Mouse (Mus musculus) forebrain, embryonic 16.5 days (tissue): ENCODE results near the gene Fut7. TPM values are rescaled to one million over a fixed set of nuclear protein-coding genes. Genes with fewer than 3 reads are reported as not detected.

Source experiments
- ATAC-seq: fragments of 200-750 bp; cut with Nextera tagmentation; 2 replicates; pipeline ENCODE4 v1.8.0; 2017; ENCODE audit warnings: mild to moderate bottlenecking, moderate library complexity
- H3K27ac ChIP-seq: fragments of 300-500 bp; sonication (generic); 2 replicates; pipeline ENCODE4 v1.5.1; 2014; ENCODE audit warnings: low read length, control low read depth
- H3K27me3 ChIP-seq: fragments of 300-500 bp; sonication (generic); replicated peaks from 2 replicates; pipeline ENCODE4 v1.6.1; 2014; ENCODE audit warnings: low read length; ENCODE audit not compliant: control insufficient read depth, insufficient read depth
- H3K36me3 ChIP-seq: fragments of 300-500 bp; sonication (generic); 2 replicates; pipeline ENCODE4 v1.6.1; 2014; ENCODE audit not compliant: control insufficient read depth, insufficient read depth
- H3K4me1 ChIP-seq: fragments of 300-500 bp; sonication (generic); replicated peaks from 2 replicates; pipeline ENCODE4 v1.6.1; 2014; ENCODE audit warnings: low read length; ENCODE audit not compliant: control insufficient read depth, insufficient read depth
- H3K4me2 ChIP-seq: fragments of 300-500 bp; sonication (generic); 2 replicates; pipeline ENCODE4 v1.6.1; 2014; ENCODE audit warnings: mild to moderate bottlenecking, low read length, control low read depth
- H3K4me3 ChIP-seq: fragments of 300-500 bp; sonication (generic); replicated peaks from 2 replicates; pipeline ENCODE4 v1.5.1; 2014; ENCODE audit warnings: mild to moderate bottlenecking, low read length, control low read depth
- H3K9ac ChIP-seq: fragments of 300-500 bp; sonication (generic); replicated peaks from 2 replicates; pipeline ENCODE4 v1.6.1; 2014; ENCODE audit warnings: low read depth, low read length, control low read depth
- H3K9me3 ChIP-seq: fragments of 300-500 bp; sonication (generic); 2 replicates; pipeline ENCODE4 v1.6.1; 2016; ENCODE audit warnings: low read length; ENCODE audit not compliant: control insufficient read depth
- WGBS: fragments of 180-500 bp; shearing (Covaris S2); extraction: QIAGEN DNeasy Blood & Tissue Kit; methylation state at CpG from one replicate; pipeline ENCODE4 v1.1.7; 2014; 5-methylcytosine and 5-hydroxymethylcytosine counted together
- polyA plus RNA-seq: library from polyadenylated mRNA; unstranded; fragments of >200 nt; fragmentation: Nextera tagmentation; extraction: Ambion mirVana; gene quantifications from 2 replicates; pipeline ENCODE4 v1.2.1, GENCODE M21; 2015

Gene Fut7
- 0.31 TPM in 1 of 2 replicates, not detected in the other for polyA plus RNA-seq

DNA sequence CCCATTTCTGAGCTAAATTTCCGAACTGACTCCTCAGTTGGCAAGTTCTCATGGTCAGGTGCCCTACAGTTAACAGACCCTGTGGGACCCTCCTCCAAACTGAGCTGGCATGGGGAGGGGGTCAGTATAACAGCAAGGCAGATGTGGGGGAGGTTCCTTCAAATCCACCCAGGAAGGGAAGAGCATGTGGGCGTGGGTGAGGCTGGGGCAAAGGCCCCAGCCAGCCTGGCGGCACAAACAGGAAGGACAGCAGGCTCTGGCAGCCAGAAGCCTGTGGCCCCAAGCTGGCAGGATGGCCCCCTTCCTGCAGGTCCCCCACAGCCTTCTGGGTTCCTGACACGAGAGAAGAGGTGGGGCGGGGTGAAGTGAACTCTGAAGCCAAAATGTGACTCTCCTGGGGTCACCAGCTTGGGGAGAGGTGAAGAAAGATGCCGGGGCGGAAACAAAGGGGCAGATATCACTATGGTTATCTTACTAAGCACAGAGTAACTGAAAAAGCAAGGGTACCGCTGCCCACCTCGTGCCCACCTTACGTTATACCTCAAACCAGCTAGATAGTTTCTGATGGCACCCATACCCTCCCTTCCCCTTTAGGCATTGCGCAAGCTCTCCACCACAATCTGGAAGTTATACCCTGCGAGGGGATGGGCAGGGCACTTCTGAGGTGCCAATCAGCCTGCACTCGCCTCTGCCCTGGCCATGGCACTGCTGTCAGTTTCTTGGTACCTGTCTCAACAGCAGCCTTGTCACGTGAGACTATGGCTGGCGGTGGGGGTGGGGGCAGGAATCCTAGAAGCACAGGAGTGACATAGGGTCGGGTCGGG, at the start of gene Fut7:
Gene Fut7 (plus strand): TSS at position 681 of the 824 bp plus-strand sequence.
- Histone ChIP-seq H3K4me3 (no peak within 1 kb of the TSS), H3K9me3 (no peaks in the 10 kb centered on the region), H3K9ac (no peak within 1 kb of the TSS), H3K27me3 (no peaks in the 10 kb centered on the region; the same call in 1 of the 2 replicates), H3K36me3 (no peaks in the 10 kb centered on the region), H3K27ac (no peak within 1 kb of the TSS), H3K4me2 (no peak within 1 kb of the TSS), H3K4me1 (no peaks in the 10 kb centered on the region; the same call in 1 of the 2 replicates)
- 72% methylated on average over 17 of the region's 17 CpGs for WGBS
- no peak for ATAC-seq

DNA sequence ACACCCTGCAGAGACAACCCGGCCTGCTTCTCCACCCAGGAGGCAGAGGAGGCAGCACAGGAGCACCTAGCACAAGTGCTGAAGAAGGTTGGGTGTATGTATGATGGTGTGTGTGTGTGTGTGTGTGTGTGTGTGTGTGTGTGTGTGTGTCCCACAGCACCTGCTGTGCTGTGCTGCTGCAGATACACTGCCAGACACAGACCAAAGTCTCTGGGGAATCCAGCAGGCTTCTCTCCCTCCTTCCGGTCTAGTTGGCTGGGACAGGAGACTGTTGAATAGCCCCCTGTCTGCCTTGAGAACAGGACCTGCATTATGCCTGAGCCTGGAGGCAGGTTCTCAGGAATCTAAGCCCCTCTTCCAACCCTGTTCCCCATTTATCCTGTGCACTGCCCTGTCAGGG, 49.6 kb upstream of the Fut7 start:
- Histone ChIP-seq H3K4me1 (peaks cover 23% of the 10 kb centered on the region), H3K36me3 (no peaks in the 10 kb centered on the region), H3K9ac (peak overlapping the region; percentile 64; the same call in 1 of the 2 replicates), H3K9me3 (no peaks in the 10 kb centered on the region), H3K4me3 (peak overlapping the region; percentile 71), H3K27ac (no peak overlapping the region), H3K27me3 (no peaks in the 10 kb centered on the region), H3K4me2 (peak overlapping the region; percentile 76)
- 4% methylated on average over 2 of the region's 2 CpGs for WGBS
- no peak for ATAC-seq

DNA sequence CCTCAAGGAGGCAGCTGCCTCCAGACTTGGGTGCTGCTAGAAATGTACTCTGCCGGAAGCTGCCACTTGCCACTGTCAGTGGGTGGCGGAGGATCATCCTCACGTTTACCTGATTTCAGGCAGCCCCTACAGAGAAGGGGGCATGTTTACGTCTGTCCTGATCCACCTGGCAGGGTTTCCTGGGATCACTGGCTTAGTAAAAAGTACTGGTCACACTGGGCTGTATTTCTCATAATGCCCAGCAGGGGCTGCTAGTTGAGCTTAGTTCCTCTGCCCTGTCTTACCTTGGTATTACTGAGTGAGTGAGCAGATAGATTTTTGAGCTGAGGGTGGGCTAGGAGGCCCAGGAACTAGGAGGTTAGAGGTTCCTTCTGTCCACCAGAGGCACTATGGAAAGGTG, 46.5 kb upstream of the Fut7 start:
- no peak overlapping the region for H3K4me3 ChIP-seq
- H3K9me3 ChIP-seq, result no peaks in the 10 kb centered on the region
- H3K36me3 ChIP-seq, result no peaks in the 10 kb centered on the region
- H3K4me1 ChIP-seq, result peaks cover 22% of the 10 kb centered on the region
- ATAC-seq, result no peak
- no peak overlapping the region for H3K27ac ChIP-seq
- H3K9ac ChIP-seq, result no peak overlapping the region
- no peaks in the 10 kb centered on the region for H3K27me3 ChIP-seq
- H3K4me2 ChIP-seq, result no peak overlapping the region
- WGBS, result 65% methylated on average over 4 of the region's 4 CpGs

DNA sequence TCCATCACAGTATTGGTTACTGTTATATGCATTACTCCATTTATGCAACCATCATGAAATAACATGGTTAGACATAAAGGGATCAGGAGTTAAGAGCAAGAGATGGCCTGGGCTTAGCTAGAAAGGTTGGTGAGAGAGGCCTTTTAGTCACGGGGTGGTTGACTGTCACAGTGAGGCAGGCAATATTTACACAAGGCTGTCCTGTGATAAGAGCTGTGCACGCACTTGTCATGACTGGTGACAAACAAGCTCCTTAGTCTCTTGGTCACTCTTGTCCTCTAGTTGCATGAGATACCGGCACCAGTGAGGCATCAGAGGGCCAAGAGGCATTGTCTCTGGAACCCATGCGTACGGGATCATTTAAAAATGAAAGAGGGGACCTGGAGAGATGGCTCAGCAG, 38.6 kb upstream of the Fut7 start:
- Histone ChIP-seq H3K27me3 (no peaks in the 10 kb centered on the region), H3K4me3 (no peak overlapping the region), H3K9me3 (no peaks in the 10 kb centered on the region), H3K4me1 (no peaks in the 10 kb centered on the region), H3K4me2 (no peak overlapping the region), H3K27ac (no peak overlapping the region), H3K9ac (no peak overlapping the region), H3K36me3 (no peaks in the 10 kb centered on the region)
- ATAC-seq, result no peak
- WGBS, result 86% methylated on average over 5 of the region's 5 CpGs

DNA sequence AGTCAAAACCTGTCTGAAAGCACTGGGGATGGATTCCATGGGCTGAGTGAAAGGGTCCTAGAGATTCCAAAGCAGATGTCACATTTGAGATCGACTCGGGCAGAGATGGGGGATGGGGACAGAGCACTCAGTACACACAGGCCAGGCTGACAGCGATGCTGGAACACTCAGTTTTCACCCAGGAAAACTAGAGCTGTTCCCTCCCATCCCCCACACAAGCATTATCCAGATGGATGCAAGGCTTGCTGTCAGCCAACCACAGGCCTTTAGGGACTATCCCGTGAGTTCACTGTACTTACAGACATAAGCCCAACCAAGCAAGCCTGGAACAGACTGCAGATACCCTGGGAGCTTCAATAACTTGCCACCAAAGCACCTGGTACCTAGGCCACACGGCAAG, 31.8 kb upstream of the Fut7 start:
- H3K9me3 ChIP-seq, result no peaks in the 10 kb centered on the region
- H3K4me1 ChIP-seq, result peaks cover 12% of the 10 kb centered on the region
- no peak overlapping the region for H3K4me2 ChIP-seq
- no peak overlapping the region for H3K4me3 ChIP-seq
- ATAC-seq, result no peak
- no peak overlapping the region for H3K27ac ChIP-seq
- no peak overlapping the region for H3K9ac ChIP-seq
- H3K27me3 ChIP-seq, result peaks cover 14% of the 10 kb centered on the region
- WGBS, result 76% methylated on average over 5 of the region's 5 CpGs
- H3K36me3 ChIP-seq, result no peaks in the 10 kb centered on the region

DNA sequence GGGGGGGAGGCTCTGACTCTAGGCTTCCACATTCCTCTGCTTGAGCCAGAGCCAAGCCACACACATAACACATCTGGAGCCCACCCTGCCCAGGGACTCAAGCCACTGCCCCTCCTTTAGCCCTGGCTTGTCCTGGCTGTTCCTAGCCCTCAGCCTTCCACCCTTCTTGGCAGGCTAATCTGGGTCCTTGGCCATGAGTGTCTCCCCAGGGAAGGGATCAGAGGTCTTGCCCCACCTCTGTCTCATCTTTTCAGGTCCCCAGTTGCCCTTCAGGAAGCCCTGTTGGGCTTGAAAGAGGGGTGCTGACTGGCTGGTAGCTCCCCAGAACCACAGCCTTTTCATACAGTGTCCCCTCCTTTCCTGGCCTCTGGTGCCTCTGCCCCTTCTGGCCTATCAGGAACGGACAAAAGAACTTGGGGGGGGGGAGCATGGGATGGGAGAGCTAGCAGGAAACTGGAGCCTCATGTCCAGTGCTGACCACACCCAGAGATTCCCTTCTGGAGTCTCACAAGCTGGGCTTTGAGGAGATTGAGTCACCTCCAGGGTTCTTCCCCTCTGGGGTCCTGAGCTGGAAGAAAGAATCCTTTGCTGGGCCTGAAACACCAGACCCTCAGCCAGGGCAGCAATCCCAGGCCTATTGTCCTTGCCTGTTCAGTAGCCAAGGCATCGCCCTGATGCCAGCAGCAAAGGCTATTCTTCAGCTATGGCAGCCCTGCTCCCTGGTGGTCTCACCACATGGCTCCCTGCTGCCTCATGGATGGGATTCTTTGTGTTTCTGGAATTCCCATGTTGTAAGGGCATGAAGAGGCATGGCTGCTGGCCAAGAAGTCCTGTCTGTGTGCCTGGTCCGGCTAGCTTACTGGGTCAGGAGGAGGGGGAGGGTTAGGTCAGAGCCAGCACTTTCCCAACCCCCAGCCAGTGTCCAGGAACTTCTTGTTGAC, 28.5 kb upstream of the Fut7 start:
- Histone ChIP-seq H3K9me3 (no peaks in the 10 kb centered on the region), H3K4me1 (peaks cover 17% of the 10 kb centered on the region), H3K4me2 (no peak overlapping the region), H3K9ac (no peak overlapping the region), H3K36me3 (no peaks in the 10 kb centered on the region), H3K27me3 (peaks cover 40% of the 10 kb centered on the region), H3K27ac (peak overlapping the region; percentile 12; the same call in 1 of the 2 replicates), H3K4me3 (no peak overlapping the region)
- 12% methylated on average over 3 of the region's 3 CpGs for WGBS
- peak; percentile 88 for ATAC-seq

DNA sequence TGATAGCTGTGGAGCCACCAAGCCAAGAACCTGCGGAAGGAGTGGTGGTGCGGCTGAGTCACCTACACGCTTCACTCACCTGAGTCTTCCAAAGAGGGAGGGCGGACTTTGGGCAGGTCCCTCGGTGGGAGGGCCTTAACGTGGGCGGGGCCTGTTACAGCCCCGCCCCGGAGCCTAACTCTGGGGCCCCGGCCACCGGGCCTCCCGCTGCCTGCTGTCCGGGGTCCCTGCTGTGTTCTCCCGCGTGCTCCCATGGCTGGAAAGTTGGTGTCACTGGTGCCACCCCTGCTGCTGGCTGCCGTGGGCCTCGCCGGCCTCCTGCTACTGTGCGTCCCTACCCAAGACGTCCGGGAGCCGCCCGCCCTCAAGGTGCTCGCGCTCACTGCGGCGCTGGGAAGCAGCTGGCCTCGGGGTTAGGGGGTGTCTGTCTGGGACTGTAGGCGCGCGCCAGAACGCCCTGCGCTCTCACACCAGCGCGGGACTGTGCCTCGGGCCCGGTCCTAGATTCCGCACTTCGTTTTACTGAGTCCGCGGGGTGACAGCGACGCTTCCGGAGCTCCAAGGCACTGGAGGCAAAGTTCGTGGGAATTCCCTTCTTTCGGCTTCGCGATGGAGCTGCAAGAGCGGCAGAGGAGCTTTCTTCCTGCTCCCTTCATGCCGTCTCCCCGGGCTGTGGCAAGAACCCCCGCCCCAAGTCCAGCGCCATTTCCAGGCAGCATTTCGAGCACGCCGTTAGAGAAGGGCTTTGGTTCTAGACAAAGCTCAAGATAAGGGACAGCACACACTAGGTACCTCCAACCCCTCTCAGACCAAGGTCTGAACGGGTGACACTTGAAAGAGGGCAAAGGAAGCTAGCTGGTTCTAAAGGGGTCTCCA, 27.1 kb upstream of the Fut7 start, which contains the start of gene Entpd2:
Gene Entpd2 (plus strand): TSS at position 154 of the 876 bp plus-strand sequence.
- ATAC-seq, result no peak
- peak within 1 kb of the TSS; percentile 12; the same call in 1 of the 2 replicates for H3K27ac ChIP-seq

DNA sequence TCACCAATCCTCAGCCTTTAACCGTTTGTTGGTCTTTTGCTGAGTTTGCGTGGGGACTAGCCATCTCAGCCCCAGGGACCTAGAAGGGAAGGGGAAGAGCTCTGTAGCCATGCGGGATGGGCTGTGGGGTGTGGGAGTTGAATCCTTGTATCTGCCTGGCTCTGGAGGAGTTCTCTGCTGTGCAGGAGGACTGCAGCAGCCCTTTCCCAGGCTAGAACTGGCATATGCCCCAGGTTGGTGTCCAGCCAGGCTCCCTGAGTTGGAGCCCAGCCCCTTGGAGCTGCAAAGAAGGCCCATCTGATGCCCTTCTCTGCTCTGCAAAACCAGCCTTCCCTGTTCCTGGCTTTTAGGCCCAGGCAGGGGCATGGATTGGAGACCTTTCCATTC, 26.5 kb upstream of the Fut7 start:
- H3K9ac ChIP-seq, result no peak overlapping the region; the same call in 1 of the 2 replicates
- no peak overlapping the region; the same call in 1 of the 2 replicates for H3K4me2 ChIP-seq
- peaks cover 44% of the 10 kb centered on the region for H3K27me3 ChIP-seq
- no peak for ATAC-seq
- H3K4me3 ChIP-seq, result peak overlapping the region; percentile 38; the same call in 1 of the 2 replicates
- 34% methylated on average over 3 of the region's 3 CpGs for WGBS
- no peaks in the 10 kb centered on the region for H3K9me3 ChIP-seq
- no peak overlapping the region for H3K27ac ChIP-seq
- no peaks in the 10 kb centered on the region for H3K36me3 ChIP-seq
- H3K4me1 ChIP-seq, result peaks cover 21% of the 10 kb centered on the region

More for the DNA sequence above, 27.1 kb upstream of the Fut7 start, which contains the start of gene Entpd2:
- 2% methylated on average over 57 of the region's 57 CpGs for WGBS
- H3K4me2 ChIP-seq, result peak within 1 kb of the TSS; percentile 59
- no peaks in the 10 kb centered on the region for H3K36me3 ChIP-seq
- H3K9me3 ChIP-seq, result no peaks in the 10 kb centered on the region
- peak within 1 kb of the TSS; percentile 34; the same call in 1 of the 2 replicates for H3K9ac ChIP-seq
- H3K4me1 ChIP-seq, result peaks cover 21% of the 10 kb centered on the region
- peak within 1 kb of the TSS; percentile 38 for H3K4me3 ChIP-seq
- peaks cover 44% of the 10 kb centered on the region for H3K27me3 ChIP-seq
